Mouse (Mus musculus): ENCODE results near the gene Irx3. TPM values are rescaled to one million over a fixed set of nuclear protein-coding genes. Genes with fewer than 3 reads are reported as not detected.

The Irx3 gene
- total RNA-seq (2015) (not detected in 2 replicates), total RNA-seq (2017) (0.22 TPM in 1 of 2 replicates, not detected in the other)

GRCm38 (mm10) chr8:91801839-91802238, at the start of gene Irx3:
Irx3 (minus strand) TSS chr8:91802067.
- no peak for ATAC-seq (ENCODE audit: poor library complexity, severe bottlenecking)

- ATAC-seq (ENCODE audit: poor library complexity, severe bottlenecking) = no peak
Measured at GRCm38 (mm10) chr8:91851359-91851758, 49.5 kb upstream of the Irx3 start.

- no peak for ATAC-seq (ENCODE audit: poor library complexity, severe bottlenecking)
Measured at GRCm38 (mm10) chr8:91849984-91850383, 48.1 kb upstream of the Irx3 start.

GRCm38 (mm10) chr8:91849529-91849928, 47.7 kb upstream of the Irx3 start:
- ATAC-seq (ENCODE audit: poor library complexity, severe bottlenecking) = no peak

- ATAC-seq (ENCODE audit: poor library complexity, severe bottlenecking) = no peak
Measured at GRCm38 (mm10) chr8:91845641-91846040, 43.8 kb upstream of the Irx3 start.

GRCm38 (mm10) chr8:91837131-91837530, 35.3 kb upstream of the Irx3 start:
- no peak for ATAC-seq (ENCODE audit: poor library complexity, severe bottlenecking)

GRCm38 (mm10) chr8:91836685-91837084, 34.8 kb upstream of the Irx3 start:
- ATAC-seq (ENCODE audit: poor library complexity, severe bottlenecking) = no peak

GRCm38 (mm10) chr8:91827661-91828060, 25.8 kb upstream of the Irx3 start:
- no peak for ATAC-seq (ENCODE audit: poor library complexity, severe bottlenecking)

GRCm38 (mm10) chr8:91827192-91827591, 25.3 kb upstream of the Irx3 start:
- no peak for ATAC-seq (ENCODE audit: poor library complexity, severe bottlenecking)

GRCm38 (mm10) chr8:91823357-91823756, 21.5 kb upstream of the Irx3 start:
- no peak for ATAC-seq (ENCODE audit: poor library complexity, severe bottlenecking)

- ATAC-seq (ENCODE audit: poor library complexity, severe bottlenecking) = no peak
Measured at GRCm38 (mm10) chr8:91822746-91823145, 20.9 kb upstream of the Irx3 start.

GRCm38 (mm10) chr8:91821976-91822375, 20.1 kb upstream of the Irx3 start:
- ATAC-seq (ENCODE audit: poor library complexity, severe bottlenecking) = no peak

GRCm38 (mm10) chr8:91819778-91820177, 17.9 kb upstream of the Irx3 start:
- ATAC-seq (ENCODE audit: poor library complexity, severe bottlenecking) = no peak

GRCm38 (mm10) chr8:91818784-91819183, 16.9 kb upstream of the Irx3 start:
- ATAC-seq (ENCODE audit: poor library complexity, severe bottlenecking) = no peak

GRCm38 (mm10) chr8:91814106-91814505, 12.2 kb upstream of the Irx3 start:
- ATAC-seq (ENCODE audit: poor library complexity, severe bottlenecking) = no peak

GRCm38 (mm10) chr8:91806720-91807241, 4.9 kb upstream of the Irx3 start:
- no peak for ATAC-seq (ENCODE audit: poor library complexity, severe bottlenecking)

- ATAC-seq (ENCODE audit: poor library complexity, severe bottlenecking) = no peak
Measured at GRCm38 (mm10) chr8:91806084-91806719, 4.3 kb upstream of the Irx3 start.

GRCm38 (mm10) chr8:91805254-91805671, 3.4 kb upstream of the Irx3 start:
- no peak for ATAC-seq (ENCODE audit: poor library complexity, severe bottlenecking)

GRCm38 (mm10) chr8:91804403-91805253, 2.8 kb upstream of the Irx3 start:
- ATAC-seq (ENCODE audit: poor library complexity, severe bottlenecking) = no peak

- no peak for ATAC-seq (ENCODE audit: poor library complexity, severe bottlenecking)
Measured at GRCm38 (mm10) chr8:91803515-91804402, 1.9 kb upstream of the Irx3 start.

Measured in megakaryocyte, adult 5-6 weeks (primary cell).